Mouse (Mus musculus) G1E (cell line): Measurements from ENCODE around the gene Oog2. TPM values are rescaled to one million over a fixed set of nuclear protein-coding genes. Genes with fewer than 3 reads are reported as not detected.
"Not testable (repeated sequence)": the region's sequence is repeated elsewhere in the genome, so short reads cannot be mapped to it uniquely, and the experiment has no call there.

Experiments
- ATAC-seq: 2 replicates; pipeline ENCODE4 v1.8.0; 2016; ENCODE audit warnings: mild to moderate bottlenecking; ENCODE audit not compliant: insufficient number of reproducible peaks, poor library complexity, low FRiP score, severe bottlenecking; ENCODE audit errors: extremely low read depth
- DNase-seq: peaks from one replicate; pipeline ENCODE4 v3.0.0; 2012; ENCODE audit warnings: low spot score
- H3K27me3 ChIP-seq: 2 replicates; pipeline ENCODE4 v1.6.1; 2012; ENCODE audit warnings: mild to moderate bottlenecking, low read length, inconsistent platforms; ENCODE audit not compliant: insufficient read depth
- H3K36me3 ChIP-seq: replicated peaks from 2 replicates; pipeline ENCODE3; 2012; ENCODE audit warnings: mild to moderate bottlenecking, inconsistent platforms
- H3K4me1 ChIP-seq: 2 replicates; pipeline ENCODE4 v1.6.1; 2012; ENCODE audit warnings: low read depth, low read length, inconsistent platforms, mixed read lengths; ENCODE audit not compliant: insufficient read depth
- H3K4me3 ChIP-seq: 2 replicates; pipeline ENCODE4 v1.5.1; 2012; ENCODE audit warnings: low read depth, mild to moderate bottlenecking, inconsistent platforms, low read length, moderate library complexity, mixed read lengths
- H3K9me3 ChIP-seq: replicated peaks from 2 replicates; pipeline ENCODE4 v1.6.1; 2012; ENCODE audit warnings: inconsistent platforms
- CTCF ChIP-seq: IDR thresholded peaks from 2 replicates; pipeline ENCODE4 v1.5.1; 2012; ENCODE audit warnings: low read depth, low read length, inconsistent platforms, mixed read lengths
- GATA1 ChIP-seq: IDR thresholded peaks from 2 replicates; pipeline ENCODE4 v1.6.1; 2012; ENCODE audit warnings: borderline replicate concordance, low read length, inconsistent platforms, mixed read lengths
- GATA2 ChIP-seq: IDR thresholded peaks from 2 replicates; pipeline ENCODE4 v1.6.1; 2012; ENCODE audit warnings: low read depth, low read length, inconsistent platforms, borderline replicate concordance
- POLR2AphosphoS5 ChIP-seq: IDR thresholded peaks from 2 replicates; pipeline ENCODE4 v1.6.1; 2012; ENCODE audit warnings: low read depth, low read length, inconsistent platforms; ENCODE audit not compliant: insufficient replicate concordance
- TAL1 ChIP-seq: conservative IDR thresholded peaks from 2 replicates; pipeline ENCODE4 v1.6.1; 2012; ENCODE audit warnings: low read depth, low read length, inconsistent platforms, mixed read lengths
- polyA plus RNA-seq: library from polyadenylated mRNA; stranded (reverse); fragments of >175 nt; gene quantifications from 2 replicates; pipeline ENCODE4 v1.2.3, GENCODE M21; 2012
- total RNA-seq, 2 experiments: library from RNA; stranded (forward) in 1 of 2; stranded (reverse) in 1 of 2; fragments of 200-1000 nt in 1 of 2; fragments of >200 nt in 1 of 2; fragmentation: Nextera tagmentation in 1 of 2; gene quantifications; 2 replicates each; pipeline ENCODE4 v1.2.3; 2014 to 2017

Oog2 gene
- total RNA-seq (2014; fragmentation: Nextera tagmentation) (not detected in 2 replicates), total RNA-seq (2017) (0.33 TPM in 1 of 2 replicates, not detected in the other), polyA plus RNA-seq (not detected in 2 replicates)

DNA sequence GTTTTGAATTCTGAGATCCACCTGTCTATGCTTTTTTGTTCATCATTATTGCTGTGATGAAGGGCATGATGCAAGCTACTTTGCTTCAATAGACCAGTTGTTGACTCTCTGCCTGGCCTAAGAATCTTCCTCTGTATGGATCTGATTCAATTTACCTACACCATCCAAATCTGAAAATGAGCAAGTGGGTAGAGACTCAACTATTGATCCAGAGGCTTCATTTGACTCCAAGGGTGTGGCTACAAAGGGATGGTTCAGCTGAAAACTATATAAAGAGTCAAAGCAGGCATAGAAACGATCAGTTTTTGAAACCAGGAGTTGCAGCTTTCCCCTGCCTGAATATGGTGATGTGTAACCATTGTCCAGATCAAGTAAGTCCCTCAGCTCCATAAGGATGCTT, at the start of gene Oog2:
TSS of gene Oog2 (plus strand) at position 301 of the 400 bp plus-strand sequence.
- Histone ChIP-seq H3K36me3 (no peaks in the 10 kb centered on the region), H3K4me1 (no peaks in the 10 kb centered on the region), H3K9me3 (no peaks in the 10 kb centered on the region), H3K27me3 (no peaks in the 10 kb centered on the region), H3K4me3 (no peak within 1 kb of the TSS)
- no peak for TF ChIP-seq GATA1
- TF ChIP-seq CTCF = no peak
- no peak for TF ChIP-seq POLR2AphosphoS5
- TF ChIP-seq GATA2 = no peak
- TF ChIP-seq TAL1 = no peak
- DNase-seq = no peak
- ATAC-seq = no peak

DNA sequence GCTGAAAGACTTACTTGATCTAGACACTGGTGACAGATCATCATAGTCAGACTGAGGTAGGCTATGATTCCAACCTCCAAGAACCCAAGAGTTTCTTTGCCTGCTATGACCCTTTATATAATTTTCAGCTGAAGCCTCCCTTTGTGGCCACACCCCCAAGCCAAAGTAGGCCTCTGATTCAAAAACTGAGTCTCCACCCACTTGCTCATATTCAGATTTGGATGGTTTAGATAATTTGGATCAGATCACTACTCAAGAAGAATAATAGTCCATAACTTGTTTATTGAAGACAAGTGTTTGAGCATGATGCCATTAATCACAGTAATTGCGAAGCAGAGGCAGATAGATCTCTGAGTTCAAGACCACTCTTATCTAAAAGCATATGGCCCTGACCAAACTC, 28.0 kb upstream of the Oog2 start, which contains the start of gene Oog3:
TSS of gene Oog3 (minus strand) at position 101 of the 400 bp plus-strand sequence.
- H3K9me3 ChIP-seq = peaks cover 8% of the 10 kb centered on the region
- no peak within 1 kb of the TSS for H3K4me3 ChIP-seq
- ATAC-seq (no peak), DNase-seq (no peak)
- H3K4me1 ChIP-seq = no peaks in the 10 kb centered on the region
- H3K27me3 ChIP-seq = no peaks in the 10 kb centered on the region
- TF ChIP-seq TAL1 (no peak), CTCF (no peak), GATA2 (no peak), POLR2AphosphoS5 (no peak), GATA1 (no peak)
- no peaks in the 10 kb centered on the region for H3K36me3 ChIP-seq

DNA sequence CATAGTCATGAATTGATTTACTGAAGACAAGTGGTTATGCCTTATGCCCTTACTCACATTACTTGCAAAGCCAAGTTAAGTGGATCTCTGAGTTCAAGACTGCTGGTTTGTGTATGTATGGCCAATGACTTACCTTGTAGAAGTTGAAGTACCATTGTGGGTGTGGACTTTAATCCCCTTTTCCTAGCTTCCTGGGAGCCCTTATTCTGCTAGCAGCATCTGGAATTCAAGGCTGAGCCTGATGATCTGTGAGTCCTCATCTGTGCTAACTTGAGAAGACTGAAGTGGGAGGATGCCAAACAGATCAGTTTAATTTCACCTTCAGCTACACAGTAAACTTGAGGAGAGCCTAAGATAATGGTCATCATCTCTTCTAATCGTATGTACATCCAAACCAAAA, 22.7 kb downstream of the Oog2 start, which contains the start of gene C87977:
TSS of gene C87977 (minus strand) at position 101 of the 400 bp plus-strand sequence.
- H3K27me3 ChIP-seq, H3K36me3 ChIP-seq, H3K4me1 ChIP-seq, ATAC-seq, DNase-seq, H3K9me3 ChIP-seq, H3K4me3 ChIP-seq: not testable (repeated sequence)

Other genes with a start within 250 kb of the Oog2 start
- gene Pramef25, start 239.7 kb upstream of the Oog2 start, total RNA-seq (2014; fragmentation: Nextera tagmentation) = not detected in 2 replicates
- gene Pramef25, start 239.7 kb upstream of the Oog2 start, total RNA-seq (2017) = 0.17 TPM in 1 of 2 replicates, not detected in the other
- not detected in 2 replicates for gene Pramef25, start 239.7 kb upstream of the Oog2 start, polyA plus RNA-seq
- not detected in 2 replicates for gene Gm13101, start 223.8 kb upstream of the Oog2 start, total RNA-seq (2014; fragmentation: Nextera tagmentation)
- not detected in 2 replicates for gene Gm13101, start 223.8 kb upstream of the Oog2 start, total RNA-seq (2017)
- not detected in 2 replicates for gene Gm13101, start 223.8 kb upstream of the Oog2 start, polyA plus RNA-seq
- not detected in 2 replicates for gene Pramef17, start 196.3 kb upstream of the Oog2 start, total RNA-seq (2014; fragmentation: Nextera tagmentation)
- not detected in 2 replicates for gene Pramef17, start 196.3 kb upstream of the Oog2 start, total RNA-seq (2017)
- gene Pramef17, start 196.3 kb upstream of the Oog2 start, polyA plus RNA-seq = not detected in 2 replicates
- not detected in 2 replicates for gene Pramel4, start 131.6 kb upstream of the Oog2 start, total RNA-seq (2014; fragmentation: Nextera tagmentation)
- gene Pramel4, start 131.6 kb upstream of the Oog2 start, total RNA-seq (2017) = 0.06 TPM in 1 of 2 replicates, not detected in the other
- not detected in 2 replicates for gene Pramel4, start 131.6 kb upstream of the Oog2 start, polyA plus RNA-seq
- gene Gm13102, start 84.2 kb upstream of the Oog2 start, total RNA-seq (2014; fragmentation: Nextera tagmentation) = not detected in 2 replicates
- gene Gm13102, start 84.2 kb upstream of the Oog2 start, total RNA-seq (2017) = not detected in 2 replicates
- gene Gm13102, start 84.2 kb upstream of the Oog2 start, polyA plus RNA-seq = not detected in 2 replicates
- gene Oog3, start 28.1 kb upstream of the Oog2 start, total RNA-seq (2014; fragmentation: Nextera tagmentation) = not detected in 2 replicates
- 0.11 TPM in 1 of 2 replicates, not detected in the other for gene Oog3, start 28.1 kb upstream of the Oog2 start, total RNA-seq (2017)
- not detected in 2 replicates for gene Oog3, start 28.1 kb upstream of the Oog2 start, polyA plus RNA-seq
- not detected in 2 replicates for gene C87977, start 22.6 kb downstream of the Oog2 start, total RNA-seq (2014; fragmentation: Nextera tagmentation)
- 0.05 TPM in 1 of 2 replicates, not detected in the other for gene C87977, start 22.6 kb downstream of the Oog2 start, total RNA-seq (2017)
- gene C87977, start 22.6 kb downstream of the Oog2 start, polyA plus RNA-seq = not detected in 2 replicates
- gene Pramel5, start 89.8 kb downstream of the Oog2 start, total RNA-seq (2014; fragmentation: Nextera tagmentation) = not detected in 2 replicates
- gene Pramel5, start 89.8 kb downstream of the Oog2 start, total RNA-seq (2017) = 0.29 and 0.38 TPM in 2 replicates
- gene Pramel5, start 89.8 kb downstream of the Oog2 start, polyA plus RNA-seq = not detected in 2 replicates
- not detected in 2 replicates for gene Gm13128, start 139.5 kb downstream of the Oog2 start, total RNA-seq (2014; fragmentation: Nextera tagmentation)
- 0.06 and 0.16 TPM in 2 replicates for gene Gm13128, start 139.5 kb downstream of the Oog2 start, total RNA-seq (2017)
- not detected in 2 replicates for gene Gm13128, start 139.5 kb downstream of the Oog2 start, polyA plus RNA-seq
- not detected in 2 replicates for gene Gm13119, start 167.2 kb downstream of the Oog2 start, total RNA-seq (2014; fragmentation: Nextera tagmentation)
- gene Gm13119, start 167.2 kb downstream of the Oog2 start, total RNA-seq (2017) = not detected in 2 replicates
- gene Gm13119, start 167.2 kb downstream of the Oog2 start, polyA plus RNA-seq = not detected in 2 replicates
- not detected in 2 replicates for gene Pramef20, start 187.2 kb downstream of the Oog2 start, total RNA-seq (2014; fragmentation: Nextera tagmentation)
- gene Pramef20, start 187.2 kb downstream of the Oog2 start, total RNA-seq (2017) = not detected in 2 replicates
- gene Pramef20, start 187.2 kb downstream of the Oog2 start, polyA plus RNA-seq = not detected in 2 replicates
- not detected in 2 replicates for gene Pramef12, start 217.7 kb downstream of the Oog2 start, total RNA-seq (2014; fragmentation: Nextera tagmentation)
- gene Pramef12, start 217.7 kb downstream of the Oog2 start, total RNA-seq (2017) = 0.05 TPM in 1 of 2 replicates, not detected in the other
- not detected in 2 replicates for gene Pramef12, start 217.7 kb downstream of the Oog2 start, polyA plus RNA-seq
- gene 1700012P22Rik, start 248.1 kb downstream of the Oog2 start, total RNA-seq (2014; fragmentation: Nextera tagmentation) = not detected in 2 replicates
- gene 1700012P22Rik, start 248.1 kb downstream of the Oog2 start, total RNA-seq (2017) = not detected in 2 replicates
- gene 1700012P22Rik, start 248.1 kb downstream of the Oog2 start, polyA plus RNA-seq = not detected in 2 replicates